Mouse (Mus musculus): ENCODE data around the gene Vmn1r55.
"Not testable (repeated sequence)": the region's sequence is repeated elsewhere in the genome, so short reads cannot be mapped to it uniquely, and the experiment has no call there.

Vmn1r55 gene

DNA sequence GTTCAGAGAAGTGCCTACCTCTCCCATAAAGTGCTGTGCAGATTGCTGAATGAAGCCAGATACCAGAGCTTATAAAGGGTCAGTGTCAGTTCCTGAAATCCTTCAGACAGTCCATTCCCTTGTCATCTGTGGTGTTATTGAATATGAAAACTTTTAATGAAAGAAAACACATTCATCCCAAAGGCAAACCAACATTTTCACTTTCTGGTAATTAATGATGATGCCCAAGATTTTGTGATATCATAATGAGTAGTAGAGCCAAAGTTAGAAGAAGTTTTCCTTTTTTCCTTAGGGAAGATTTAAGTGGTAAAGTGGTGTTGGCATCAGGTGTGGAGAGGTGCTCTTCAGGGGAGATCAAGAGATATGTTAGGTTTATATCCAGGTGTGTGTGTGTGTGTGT is at the start of gene Vmn1r55:
Gene Vmn1r55, minus strand, starts transcription at position 101 of the 400 bp plus-strand sequence.
- not testable (repeated sequence) for DNase-seq (ENCODE audit: low spot score in 2 of 2)

DNA sequence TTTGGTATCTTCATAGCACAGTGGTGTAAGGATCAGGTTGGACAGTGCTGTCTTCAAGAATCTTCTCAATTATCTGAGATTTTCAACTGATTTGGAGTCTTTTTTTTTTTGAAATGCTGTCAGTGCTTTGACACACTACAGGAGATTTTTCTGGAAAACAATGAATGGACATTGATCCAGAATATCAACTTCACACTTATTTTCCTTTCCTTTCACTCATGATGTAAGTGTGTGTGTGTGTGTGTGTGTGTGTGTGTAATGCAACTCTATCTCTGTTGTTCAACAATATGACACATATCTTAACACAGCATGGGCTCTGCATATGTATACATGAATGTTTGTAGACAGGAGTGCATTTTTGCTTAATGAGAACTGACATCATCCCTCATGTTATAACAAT is 47.2 kb upstream of the Vmn1r55 start, which contains the start of gene Vmn1r56:
Gene Vmn1r56, minus strand, starts transcription at position 101 of the 400 bp plus-strand sequence.
- not testable (repeated sequence) for DNase-seq (ENCODE audit: low spot score in 2 of 2)

DNA sequence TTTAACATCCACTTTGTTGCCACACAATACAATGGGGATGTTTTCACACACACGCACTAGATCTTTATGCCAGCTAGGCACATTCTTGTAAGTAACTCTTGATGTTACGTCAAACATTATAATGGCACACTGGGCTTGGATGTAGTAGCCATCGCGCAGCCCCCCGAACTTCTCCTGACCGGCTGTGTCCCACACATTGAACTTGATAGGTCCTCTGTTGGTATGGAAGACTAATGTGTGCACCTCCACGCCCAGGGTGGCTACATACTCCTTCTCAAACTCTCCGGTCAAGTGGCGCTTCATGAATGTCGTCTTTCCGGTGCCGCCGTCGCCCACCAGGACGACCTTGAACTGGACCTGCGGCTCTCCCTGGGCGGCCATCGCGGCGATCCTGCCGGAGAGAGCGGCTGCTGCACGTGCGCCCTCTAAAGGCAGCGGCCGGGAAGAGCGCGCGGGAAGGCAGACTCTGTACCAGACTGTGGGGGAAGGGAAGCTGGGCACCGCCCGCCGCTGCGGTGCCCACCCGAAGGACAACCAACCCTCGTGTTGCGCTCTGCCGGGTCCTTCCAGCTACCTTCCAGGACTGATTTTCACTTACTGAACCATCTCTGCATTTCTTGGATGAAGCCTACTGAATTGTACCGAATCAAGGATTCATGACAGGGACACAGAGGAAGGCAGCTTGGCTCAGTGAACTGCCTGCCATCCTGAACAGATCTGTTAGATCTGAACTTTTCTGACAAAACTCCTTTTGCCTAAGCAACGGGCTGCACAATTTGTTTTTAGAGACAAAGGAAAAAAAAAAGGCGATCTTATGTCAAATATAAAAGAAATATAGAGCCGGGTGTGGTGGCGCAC is 23.7 kb downstream of the Vmn1r55 start, which contains the start of gene Rasl2-9:
Gene Rasl2-9, minus strand, starts transcription at position 402 of the 858 bp plus-strand sequence.
- peak; percentile 20 to 74 for DNase-seq (ENCODE audit: low spot score in 2 of 2)

DNA sequence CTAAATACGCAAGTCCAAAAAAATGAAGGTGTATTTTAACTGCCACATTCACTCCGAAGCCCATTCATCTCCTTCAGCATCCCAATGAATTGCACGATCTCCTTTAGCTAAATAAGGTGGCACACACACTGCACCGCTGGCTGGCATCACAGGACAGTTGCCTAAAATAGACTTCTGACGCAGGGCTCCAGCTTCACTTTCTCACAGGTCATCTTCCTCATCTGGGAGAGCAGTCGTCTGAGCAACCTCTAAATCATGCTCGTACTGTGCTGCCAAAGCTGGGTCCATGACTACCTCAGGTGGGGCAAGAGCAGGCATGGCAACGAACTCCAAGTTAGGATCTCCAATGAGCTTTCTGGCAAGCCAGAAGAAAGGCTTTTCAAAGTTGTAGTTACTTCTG is 24.4 kb downstream of the Vmn1r55 start:
- no peak for DNase-seq (ENCODE audit: low spot score in 2 of 2)

DNA sequence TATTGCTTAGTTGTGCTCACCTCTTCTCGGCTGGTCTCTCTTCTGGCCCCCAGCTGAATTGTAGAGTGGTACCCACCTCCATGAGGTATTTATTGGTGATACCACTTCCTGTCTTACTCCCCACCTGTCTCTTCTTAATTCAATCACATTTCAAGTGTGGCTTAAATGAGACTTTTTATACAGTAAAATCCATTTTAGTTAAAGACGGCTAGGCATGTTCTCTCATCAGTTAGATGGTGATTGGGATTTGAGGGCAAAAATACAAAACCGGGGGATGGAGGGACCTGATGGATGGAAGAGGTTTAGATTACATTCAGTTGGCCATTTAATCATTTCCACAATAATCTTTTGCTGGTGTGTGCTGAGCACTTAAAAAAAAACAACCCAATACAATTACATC is 32.6 kb downstream of the Vmn1r55 start, which contains the start of gene Rfpl4:
Gene Rfpl4, minus strand, starts transcription at position 101 of the 400 bp plus-strand sequence.
- no peak for DNase-seq (ENCODE audit: low spot score in 2 of 2)

DNA sequence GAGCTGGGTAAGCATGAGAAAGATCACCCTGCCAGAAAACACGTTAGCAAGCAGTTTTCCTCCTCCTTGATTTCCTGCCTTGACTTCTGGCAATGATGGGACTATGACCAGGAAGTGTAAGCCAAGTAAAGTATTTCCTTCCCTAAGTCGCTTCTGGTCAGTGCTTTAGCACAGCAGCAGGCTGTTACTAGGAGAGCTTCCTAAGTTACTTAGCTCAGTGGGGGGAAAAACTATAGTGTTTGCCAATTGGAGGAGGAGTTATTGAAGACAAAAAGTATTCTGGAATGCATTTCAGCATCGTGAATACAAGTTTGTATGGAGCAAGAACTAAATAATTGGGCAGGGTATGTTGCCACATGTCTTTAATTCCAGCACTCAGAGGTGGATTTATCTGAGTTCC is 36.8 kb downstream of the Vmn1r55 start:
- no peak for DNase-seq (ENCODE audit: low spot score in 2 of 2)

DNA sequence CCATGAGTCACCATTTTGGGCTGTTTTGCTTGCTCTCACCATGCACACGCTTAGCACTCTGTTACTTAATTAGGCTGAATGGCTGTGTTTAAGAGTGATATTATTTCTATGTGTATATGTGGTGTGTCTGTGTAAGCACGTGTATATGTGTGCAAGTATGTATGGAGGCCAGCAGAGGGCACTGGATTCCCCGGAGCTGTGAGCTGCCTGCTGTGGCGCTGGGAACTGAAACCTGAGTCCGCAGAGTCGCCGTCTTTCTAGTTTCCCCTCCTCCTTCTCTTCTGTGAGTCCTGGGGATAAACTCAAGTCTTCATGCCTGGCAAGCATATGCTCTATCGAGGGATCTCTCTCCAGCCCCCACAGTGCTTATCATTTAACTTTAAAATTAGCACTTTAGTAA is 40.2 kb downstream of the Vmn1r55 start:
- DNase-seq (ENCODE audit: low spot score in 2 of 2) = no peak

DNA sequence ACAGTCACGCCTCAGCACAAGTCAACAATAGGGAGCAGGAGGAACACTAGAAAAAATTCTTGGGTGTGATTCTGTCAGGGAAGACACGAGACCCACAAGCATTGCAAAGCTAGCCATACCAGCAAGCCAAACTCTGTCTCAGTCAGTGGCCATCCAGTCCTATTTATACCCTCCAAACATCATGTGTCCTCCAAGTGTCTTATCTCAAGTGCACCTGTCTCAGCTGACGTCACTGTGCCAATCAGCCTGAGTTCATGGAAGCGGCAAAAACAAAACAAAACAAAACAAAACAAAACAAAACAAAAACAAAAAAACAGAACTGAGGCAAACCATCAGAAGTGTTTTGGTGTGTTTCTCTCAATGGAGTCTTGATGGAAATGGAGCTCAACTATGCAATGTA is 41.2 kb downstream of the Vmn1r55 start:
- DNase-seq (ENCODE audit: low spot score in 2 of 2) = no peak

DNA sequence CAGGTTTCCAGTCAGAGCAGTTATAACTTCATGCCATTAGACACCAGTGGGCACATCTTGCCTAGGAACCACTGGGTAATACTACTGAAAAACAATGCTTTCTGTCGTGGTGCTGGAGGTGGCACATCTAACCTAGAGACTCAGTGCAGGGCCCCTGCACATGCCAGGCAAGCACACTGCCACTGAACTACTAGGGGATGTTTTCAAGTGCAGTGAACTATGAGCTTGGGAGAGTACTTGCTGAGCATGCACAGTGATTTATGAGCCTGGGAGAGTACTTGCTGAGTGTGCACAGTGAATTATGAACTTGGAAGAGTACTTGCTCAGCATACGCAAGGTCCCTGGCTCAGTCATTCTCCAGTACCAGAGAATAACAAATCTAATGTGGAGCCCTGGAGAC is 46.9 kb downstream of the Vmn1r55 start:
- DNase-seq (ENCODE audit: low spot score in 2 of 2) = no peak

DNA sequence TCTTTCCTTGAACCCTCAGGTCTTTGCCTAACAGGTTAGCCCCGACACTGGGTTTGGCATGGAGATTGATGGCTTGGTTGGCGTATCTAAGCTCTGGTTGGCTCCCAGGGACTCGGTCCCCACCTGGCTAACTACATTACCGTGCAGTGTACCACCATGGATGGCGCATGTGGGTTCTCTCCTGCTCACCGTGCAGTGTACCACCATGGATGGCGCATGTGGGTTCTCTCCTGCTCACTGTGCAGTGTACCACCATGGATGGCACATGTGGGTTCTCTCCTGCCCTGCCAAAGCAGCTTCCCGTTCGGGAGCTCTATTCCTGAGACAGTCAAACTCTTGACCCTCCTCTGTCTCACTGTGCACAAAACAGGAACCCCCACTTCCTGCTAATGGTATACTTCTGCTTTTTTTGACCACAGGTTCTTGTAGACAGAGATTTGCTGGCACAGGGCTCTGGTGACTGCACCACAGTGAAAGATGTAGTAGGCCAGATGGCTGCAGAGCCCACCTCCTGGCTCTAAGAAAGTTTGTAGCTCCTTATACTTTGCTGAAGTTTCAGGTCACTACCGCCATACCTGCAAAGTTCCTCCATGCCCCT is 48.3 kb downstream of the Vmn1r55 start:
- no peak for DNase-seq (ENCODE audit: low spot score in 2 of 2)

DNA sequence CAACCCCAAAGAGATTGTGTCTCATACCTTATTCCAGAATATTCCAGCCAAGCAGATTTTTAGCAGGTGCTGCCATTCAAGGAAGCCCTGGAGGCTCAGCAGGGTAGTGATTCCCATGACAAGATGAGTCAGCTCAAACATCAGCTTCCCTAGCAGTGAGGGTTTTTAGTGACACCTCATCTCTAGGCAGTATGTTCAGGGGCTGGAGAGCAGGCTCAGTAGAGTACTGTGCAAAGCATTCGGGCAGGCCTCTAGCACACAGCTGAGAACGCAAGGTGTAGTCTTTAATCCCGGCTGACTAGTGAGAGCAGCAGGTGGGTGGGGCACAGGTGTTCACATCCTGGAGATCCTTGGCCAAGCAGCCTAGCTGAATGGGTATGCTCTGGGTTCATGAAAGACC is 49.7 kb downstream of the Vmn1r55 start:
- no peak for DNase-seq (ENCODE audit: low spot score in 2 of 2)

DNA sequence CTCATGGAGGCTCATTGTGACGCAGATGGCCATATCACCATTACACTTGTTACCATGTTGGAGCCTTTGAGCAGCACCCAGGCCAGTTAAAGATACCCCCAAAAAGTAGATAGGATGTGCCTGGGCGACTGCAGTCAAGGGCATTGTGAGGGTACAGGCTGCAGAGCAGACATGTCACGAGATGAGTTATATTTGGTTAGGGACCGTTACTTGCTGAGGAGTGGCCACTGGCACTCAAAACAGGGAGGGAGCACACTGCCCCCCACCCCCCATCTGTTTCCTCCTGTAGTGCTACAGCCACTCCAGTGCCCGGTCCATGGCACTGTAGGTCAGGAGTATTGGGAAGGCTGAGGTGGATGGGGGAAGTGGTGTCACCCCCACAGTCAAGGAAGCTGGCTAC is 50.7 kb downstream of the Vmn1r55 start:
- no peak for DNase-seq (ENCODE audit: low spot score in 2 of 2)

DNA sequence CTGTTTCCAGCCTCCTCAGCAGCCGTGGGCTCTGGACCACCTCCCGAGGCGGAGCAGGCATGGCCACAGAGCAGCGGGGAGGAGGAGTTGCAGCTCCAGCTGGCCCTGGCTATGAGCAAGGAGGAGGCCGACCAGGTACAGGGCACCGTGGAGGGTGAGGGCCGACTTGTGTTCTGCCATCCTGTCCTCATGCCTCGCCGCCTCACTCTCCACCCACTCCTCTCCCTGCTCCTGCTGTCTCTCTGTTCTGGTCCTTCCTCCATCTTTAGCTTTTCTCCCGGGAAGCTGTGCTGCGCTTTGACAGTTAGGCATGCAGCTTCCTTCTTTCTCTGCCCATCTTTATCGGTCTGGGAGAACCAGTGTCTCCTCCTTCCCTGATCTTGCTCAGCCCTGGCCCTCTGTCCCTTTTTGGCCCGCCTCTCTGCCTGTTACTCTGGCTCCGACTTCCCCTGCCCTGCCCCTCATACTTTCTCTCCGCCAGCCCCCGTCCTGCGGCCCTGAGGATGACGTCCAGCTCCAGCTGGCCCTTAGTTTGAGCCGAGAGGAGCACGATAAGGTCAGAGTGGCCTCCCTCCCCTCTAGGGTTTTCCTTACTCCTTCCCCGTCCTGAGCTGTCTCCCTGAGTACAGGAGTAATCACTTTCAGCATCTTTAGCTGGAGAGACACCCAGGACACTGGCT is 56.5 kb downstream of the Vmn1r55 start:
- peak in 1 of 2 experiments; percentile 50 for DNase-seq (ENCODE audit: low spot score in 2 of 2)

DNA sequence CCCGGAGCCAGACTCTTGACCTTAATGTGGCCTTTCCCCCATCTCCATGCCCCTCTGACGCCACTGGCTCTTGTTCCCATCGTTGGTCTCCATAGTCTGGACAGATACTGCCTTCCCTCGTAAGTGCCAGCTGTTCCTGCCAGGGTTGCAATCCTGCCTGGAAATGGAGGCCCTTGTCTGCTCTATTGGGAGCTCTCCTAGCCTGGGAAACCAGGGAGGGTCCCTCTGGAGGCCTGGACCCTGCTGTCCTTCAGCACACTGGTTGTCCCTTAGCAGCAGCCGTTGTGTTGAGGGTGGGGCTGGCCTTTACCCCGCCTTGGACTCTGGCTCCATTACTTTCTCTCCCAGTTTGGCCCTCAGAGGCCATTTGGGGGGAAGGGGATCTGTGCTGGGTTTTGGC is 57.1 kb downstream of the Vmn1r55 start:
- no peak for DNase-seq (ENCODE audit: low spot score in 2 of 2)

DNA sequence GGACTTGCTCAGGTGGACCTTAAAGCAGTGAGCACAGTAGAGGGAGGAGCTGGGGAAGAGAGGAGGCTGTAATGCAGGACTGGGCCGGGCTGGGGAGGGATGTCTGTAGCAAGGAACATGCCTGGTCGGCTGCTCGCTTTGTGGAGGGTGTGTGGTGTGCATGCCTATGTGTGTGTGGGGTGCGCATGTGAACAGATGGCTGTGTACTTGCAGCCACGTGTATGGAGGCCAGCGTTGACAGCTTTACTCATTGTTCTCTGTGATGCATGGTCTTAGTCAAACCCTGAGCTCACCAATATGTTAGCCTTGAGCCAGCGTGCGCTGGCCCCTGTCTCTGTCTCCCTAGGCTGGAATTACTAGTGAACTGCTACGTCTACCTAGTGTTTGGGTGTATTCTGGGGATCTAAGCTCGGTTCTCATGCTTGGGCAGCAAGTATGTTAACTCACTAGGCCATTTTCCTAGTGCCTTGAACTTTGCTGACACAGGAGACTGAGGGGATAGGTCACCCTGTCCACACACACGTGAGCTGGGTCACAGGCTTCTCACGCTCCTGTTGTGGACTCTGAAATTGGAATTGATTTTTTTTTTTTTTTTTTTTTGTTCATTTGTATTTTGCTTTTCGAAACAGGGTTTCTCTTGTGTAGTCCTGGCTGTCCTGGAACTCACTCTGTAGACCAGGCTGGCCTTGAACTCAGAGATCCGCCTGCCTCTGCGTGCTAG is 58.3 kb downstream of the Vmn1r55 start:
- peak in 1 of 2 experiments; percentile 62 for DNase-seq (ENCODE audit: low spot score in 2 of 2)

DNA sequence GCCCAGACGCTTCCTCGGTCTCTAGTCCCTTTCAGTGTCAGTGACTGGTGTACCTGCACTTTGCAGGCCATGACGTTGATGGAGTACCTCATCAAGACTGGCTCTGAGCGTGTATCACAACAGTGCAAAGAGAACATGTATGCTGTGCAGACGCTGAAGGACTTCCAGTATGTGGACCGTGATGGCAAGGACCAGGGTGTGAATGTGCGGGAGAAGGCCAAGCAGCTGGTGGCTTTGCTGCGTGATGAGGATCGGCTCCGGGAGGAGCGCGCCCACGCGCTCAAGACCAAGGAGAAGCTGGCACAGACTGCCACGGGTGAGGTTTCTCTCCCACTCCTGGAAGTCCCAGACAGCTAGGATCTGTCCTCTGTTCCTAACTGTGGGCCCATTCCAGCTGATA is 59.6 kb downstream of the Vmn1r55 start:
- DNase-seq (ENCODE audit: low spot score in 2 of 2) = peak in 1 of 2 experiments; percentile 75

DNA sequence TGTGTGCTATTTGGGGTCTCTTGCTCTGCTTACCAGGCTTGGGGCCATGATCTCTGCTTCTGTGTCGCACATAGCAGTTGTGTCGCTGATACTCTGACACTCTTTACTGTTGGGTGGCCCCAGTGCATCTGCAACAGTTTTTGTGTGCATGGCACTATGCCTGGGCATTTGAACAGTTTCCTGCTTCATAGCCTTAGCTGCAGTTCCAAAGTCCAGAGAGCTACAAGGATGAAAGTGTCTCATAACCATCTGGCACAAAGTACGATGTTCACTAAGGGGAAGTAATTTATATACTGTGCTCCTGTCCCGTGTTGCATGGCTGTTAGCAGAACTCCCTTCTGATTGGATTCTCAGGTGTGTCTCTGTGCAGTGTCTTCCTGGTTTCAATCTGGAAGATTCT is 61.6 kb downstream of the Vmn1r55 start:
- DNase-seq (ENCODE audit: low spot score in 2 of 2) = no peak

DNA sequence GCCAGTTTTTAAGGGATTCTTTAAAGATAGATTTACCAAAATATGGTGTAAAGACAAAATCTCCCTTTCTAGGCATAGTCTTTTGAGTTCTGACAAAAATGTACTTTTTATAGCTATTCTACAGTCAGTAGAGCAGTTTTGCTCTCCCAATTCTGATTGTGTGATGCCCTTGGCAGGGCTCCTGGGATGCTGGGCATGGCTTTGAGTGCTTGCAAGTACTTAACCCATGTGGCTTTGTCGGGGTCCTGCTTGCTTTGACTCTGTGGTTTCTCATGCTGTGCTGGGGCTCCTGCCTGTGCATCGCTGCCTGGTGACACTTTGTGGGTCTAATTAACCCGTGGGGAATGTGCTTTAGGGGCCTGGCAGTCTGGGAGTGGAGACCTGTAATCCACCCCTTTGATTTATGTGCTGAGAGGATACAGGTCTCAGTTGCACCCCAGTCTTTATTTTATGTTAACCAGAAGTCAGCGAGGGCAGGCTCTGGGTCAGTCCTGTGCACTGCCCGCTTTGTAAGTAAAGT is 62.5 kb downstream of the Vmn1r55 start:
- no peak for DNase-seq (ENCODE audit: low spot score in 2 of 2)

DNA sequence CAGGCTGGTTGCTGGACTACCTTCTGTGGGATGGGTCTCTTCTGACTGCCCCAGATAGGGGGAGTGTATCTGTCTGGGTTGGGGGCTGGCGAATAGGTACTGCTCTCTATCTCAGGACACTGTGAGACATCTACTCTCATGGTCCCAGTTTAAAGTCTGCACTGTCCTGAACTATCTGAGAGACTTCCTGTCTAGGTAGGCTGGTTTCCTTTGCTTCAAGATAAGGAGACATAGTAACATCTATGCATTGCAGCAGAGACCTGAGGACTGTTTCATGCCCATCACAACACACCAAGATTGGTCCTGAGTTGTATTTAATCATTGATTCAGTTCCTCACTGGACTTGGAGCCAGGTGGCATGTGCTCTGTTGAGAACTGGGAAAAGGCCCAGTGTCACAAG is 64.0 kb downstream of the Vmn1r55 start:
- no peak for DNase-seq (ENCODE audit: low spot score in 2 of 2)

DNA sequence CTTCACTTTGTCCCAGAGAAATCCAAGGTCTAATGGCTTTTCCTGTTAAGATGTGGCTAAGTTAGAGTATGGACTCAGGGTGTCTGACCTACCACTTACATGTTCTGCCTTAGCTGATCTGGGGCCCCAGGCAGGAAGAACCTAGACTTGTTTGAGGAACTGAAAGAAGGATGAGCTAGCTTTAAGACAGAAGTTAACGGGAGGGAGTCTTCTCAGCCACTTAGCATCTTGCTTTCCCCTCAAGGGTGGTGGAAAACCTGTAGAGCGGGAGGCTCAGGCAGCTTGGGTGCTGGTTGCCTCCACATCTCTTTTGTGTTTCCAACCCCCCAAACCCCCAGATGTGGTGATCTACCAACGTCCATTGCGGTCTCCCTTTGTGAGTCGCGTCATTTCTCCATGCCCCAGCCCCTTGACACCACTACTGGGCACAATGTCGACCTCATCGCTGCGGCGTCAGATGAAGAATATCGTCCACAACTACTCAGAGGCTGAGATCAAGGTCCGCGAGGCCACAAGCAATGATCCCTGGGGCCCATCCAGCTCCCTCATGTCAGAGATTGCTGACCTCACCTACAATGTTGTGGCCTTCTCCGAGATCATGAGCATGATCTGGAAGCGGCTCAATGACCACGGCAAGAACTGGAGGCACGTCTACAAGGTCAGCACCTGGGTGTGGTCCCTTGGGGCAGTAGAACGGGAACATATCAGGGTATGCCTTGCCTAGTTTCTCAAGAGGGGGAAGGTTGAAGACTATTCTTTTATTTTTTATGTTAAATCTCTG is 66.0 kb downstream of the Vmn1r55 start:
- DNase-seq (ENCODE audit: low spot score in 2 of 2) = no peak

DNA sequence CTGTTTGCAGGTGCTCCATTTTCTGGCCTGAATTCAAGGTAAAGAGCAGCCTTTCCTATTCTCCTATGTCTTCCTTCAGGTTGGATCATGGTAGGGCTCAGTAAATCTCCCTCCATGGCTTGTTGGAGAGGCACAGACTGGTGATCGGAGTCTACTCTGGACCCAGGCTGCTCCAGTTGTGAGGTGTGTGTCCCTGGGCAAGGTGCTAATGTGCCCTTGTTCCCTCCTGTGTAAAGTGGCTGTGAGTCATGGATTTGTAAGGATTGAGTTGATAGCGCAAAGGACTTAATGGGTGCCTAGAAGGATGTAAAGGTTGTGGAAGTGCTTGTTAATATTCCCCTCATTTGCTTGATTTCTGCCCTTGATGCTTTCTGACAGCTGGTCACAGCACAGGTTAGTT is 67.5 kb downstream of the Vmn1r55 start:
- no peak for DNase-seq (ENCODE audit: low spot score in 2 of 2)
